Mouse (Mus musculus) left cerebral cortex, postnatal 36 days (tissue): Measurements from ENCODE around the gene Fgf2. TPM values are rescaled to one million over a fixed set of nuclear protein-coding genes. Genes with fewer than 3 reads are reported as not detected.

Experiments
- DNase-seq, 2 experiments: peaks; one replicate each; pipeline ENCODE4 v3.0.0; 2021 to 2022; ENCODE audit warnings: low spot score in 2 of 2, mixed read lengths in 1 of 2
- intact Hi-C: fragments of 180-260 bp; cut with DNase I; formaldehyde crosslinking; loops from one replicate; pipeline ENCODE4 v1.15.1; 2025
- total RNA-seq, 2 experiments: library from RNA; stranded (reverse); gene quantifications; 2 replicates each; pipeline ENCODE4 v1.2.3; 2021

Fgf2 gene
- total RNA-seq, 2 experiments from 2014 or later = 3.6 to 4.2 TPM

GRCm38 (mm10) chr3:37350386-37350785 is 2.2 kb downstream of the Fgf2 start:
- DNase-seq = no peak
- intact Hi-C loops = no loop called here

- intact Hi-C loops = no loop called here
- no peak for DNase-seq
Observed at GRCm38 (mm10) chr3:37353951-37354481, 5.9 kb downstream of the Fgf2 start.

- intact Hi-C loops = no loop called here
- no peak for DNase-seq
Observed at GRCm38 (mm10) chr3:37354737-37355136, 6.6 kb downstream of the Fgf2 start.

GRCm38 (mm10) chr3:37360729-37361128 is 12.6 kb downstream of the Fgf2 start:
- intact Hi-C loops = no loop called here
- no peak for DNase-seq

- no peak for DNase-seq
- intact Hi-C loops = no loop called here
Observed at GRCm38 (mm10) chr3:37365144-37365543, 17.0 kb downstream of the Fgf2 start.

GRCm38 (mm10) chr3:37365976-37366375 is 17.8 kb downstream of the Fgf2 start:
- intact Hi-C loops = no loop called here
- DNase-seq = no peak

GRCm38 (mm10) chr3:37366381-37367053 is 18.4 kb downstream of the Fgf2 start:
- DNase-seq = no peak
- intact Hi-C loops = no loop called here

GRCm38 (mm10) chr3:37370407-37370806 is 22.3 kb downstream of the Fgf2 start:
- no peak for DNase-seq
- intact Hi-C loops = no loop called here

GRCm38 (mm10) chr3:37373712-37374111 is 25.6 kb downstream of the Fgf2 start:
- no peak for DNase-seq
- intact Hi-C loops = no loop called here

GRCm38 (mm10) chr3:37377926-37378325 is 29.8 kb downstream of the Fgf2 start:
- DNase-seq = no peak
- intact Hi-C loops = no loop called here

- no peak for DNase-seq
- intact Hi-C loops = no loop called here
Observed at GRCm38 (mm10) chr3:37378412-37378811, 30.3 kb downstream of the Fgf2 start.

GRCm38 (mm10) chr3:37379201-37379600 is 31.1 kb downstream of the Fgf2 start:
- DNase-seq = no peak
- intact Hi-C loops = no loop called here

- intact Hi-C loops = no loop called here
- peak in 1 of 2 experiments; percentile 11 for DNase-seq
Observed at GRCm38 (mm10) chr3:37379930-37380881, 32.1 kb downstream of the Fgf2 start.

- intact Hi-C loops = no loop called here
- DNase-seq = no peak
Observed at GRCm38 (mm10) chr3:37381457-37381856, 33.3 kb downstream of the Fgf2 start.

- no peak for DNase-seq
- intact Hi-C loops = no loop called here
Observed at GRCm38 (mm10) chr3:37383096-37383765, 35.1 kb downstream of the Fgf2 start.

GRCm38 (mm10) chr3:37387310-37387709 is 39.2 kb downstream of the Fgf2 start:
- DNase-seq = no peak
- intact Hi-C loops = no loop called here

GRCm38 (mm10) chr3:37396930-37397608 is 48.9 kb downstream of the Fgf2 start:
- intact Hi-C loops = no loop called here
- no peak for DNase-seq

- intact Hi-C loops = no loop called here
- DNase-seq = no peak
Observed at GRCm38 (mm10) chr3:37397646-37398045, 49.5 kb downstream of the Fgf2 start.

GRCm38 (mm10) chr3:37398661-37399395 is 50.7 kb downstream of the Fgf2 start:
- intact Hi-C loops = no loop called here

More at GRCm38 (mm10) chr3:37398661-37399395, 50.7 kb downstream of the Fgf2 start:
- no peak for DNase-seq
